Mouse (Mus musculus): ENCODE data around the gene Scmh1. TPM values are rescaled to one million over a fixed set of nuclear protein-coding genes. Genes with fewer than 3 reads are reported as not detected.
"Not testable (repeated sequence)": the region's sequence is repeated elsewhere in the genome, so short reads cannot be mapped to it uniquely, and the experiment has no call there.

Gene Scmh1
- total and polyA plus RNA-seq, 2 experiments from 2014 or later: 57.3 to 66.8 TPM

DNA sequence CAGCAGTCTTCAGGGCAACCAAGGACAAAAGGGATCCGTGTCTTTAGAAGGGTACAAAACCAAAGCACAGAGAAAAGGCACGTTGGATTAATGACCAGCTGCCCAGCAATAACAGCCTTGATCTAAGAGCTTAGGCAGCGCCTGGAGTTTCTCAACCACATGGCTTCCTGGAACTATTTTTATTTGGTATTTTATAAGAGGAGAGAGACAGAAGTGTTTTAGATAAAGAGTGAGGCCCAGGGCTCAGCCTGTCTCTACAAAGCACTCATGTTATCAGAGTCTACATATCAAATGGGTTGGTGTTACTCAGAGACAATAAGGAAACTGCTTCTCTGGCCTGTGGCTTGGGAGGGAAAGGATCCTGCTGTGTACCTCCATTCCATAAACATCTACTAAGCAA lies 12.3 kb upstream of the Scmh1 start:
- Histone ChIP-seq H3K9me3 (ENCODE audit: low read length) (no peaks in the 10 kb centered on the region), H3K9ac (replicated peaks; ENCODE audit: low read length, poor library complexity, severe bottlenecking) (no peak overlapping the region), H3K27me3 (ENCODE audit: insufficient read depth, low read length) (no peaks in the 10 kb centered on the region), H3K4me1 (ENCODE audit: insufficient read depth, low read length) (no peaks in the 10 kb centered on the region), H3K27ac (ENCODE audit: low read depth, low read length) (no peak overlapping the region), H3K4me3 (ENCODE audit: low read depth, low read length) (no peak overlapping the region), H3K36me3 (ENCODE audit: insufficient read depth, low read length) (no peaks in the 10 kb centered on the region), H3K4me2 (ENCODE audit: low read depth, low read length, poor library complexity, severe bottlenecking) (no peak overlapping the region)
- no peak for ATAC-seq (ENCODE audit: low FRiP score)
- no peak for DNase-seq (ENCODE audit: low spot score)
- WGBS: 48% methylated on average over 3 of the region's 3 CpGs
- no peak for TF ChIP-seq CTCF (IDR thresholded peaks at IDR 0.05)

DNA sequence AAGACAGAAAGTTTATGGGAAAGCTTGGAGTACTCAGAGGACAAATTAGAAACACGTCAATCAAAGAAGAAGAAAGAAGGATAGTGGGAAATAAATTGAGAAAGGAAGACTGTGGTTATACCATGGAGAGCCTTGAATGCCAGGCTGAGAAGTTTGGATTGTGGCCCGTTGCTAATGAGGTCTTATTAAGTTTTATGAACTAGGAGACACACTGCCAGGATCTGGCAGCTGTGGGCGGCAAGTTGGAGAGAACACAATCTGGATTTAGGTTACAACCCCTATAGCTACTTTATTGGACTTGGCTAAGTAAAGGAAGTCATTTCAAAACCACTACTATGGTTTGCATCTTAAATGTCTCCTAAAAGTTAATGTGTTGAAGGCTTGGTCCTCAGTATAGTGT lies 4.8 kb upstream of the Scmh1 start:
- no peak for TF ChIP-seq CTCF (IDR thresholded peaks at IDR 0.05)
- DNase-seq (ENCODE audit: low spot score) (no peak), ATAC-seq (ENCODE audit: low FRiP score) (no peak)
- Histone ChIP-seq H3K4me1 (ENCODE audit: insufficient read depth, low read length) (no peaks in the 10 kb centered on the region), H3K9me3 (ENCODE audit: low read length) (no peaks in the 10 kb centered on the region), H3K36me3 (ENCODE audit: insufficient read depth, low read length) (no peaks in the 10 kb centered on the region), H3K9ac (replicated peaks; ENCODE audit: low read length, poor library complexity, severe bottlenecking) (no peak overlapping the region), H3K4me3 (ENCODE audit: low read depth, low read length) (no peak overlapping the region), H3K27me3 (ENCODE audit: insufficient read depth, low read length) (no peaks in the 10 kb centered on the region), H3K4me2 (ENCODE audit: low read depth, low read length, poor library complexity, severe bottlenecking) (no peak overlapping the region), H3K27ac (ENCODE audit: low read depth, low read length) (no peak overlapping the region)
- WGBS: 87% methylated on average over 3 of the region's 3 CpGs

DNA sequence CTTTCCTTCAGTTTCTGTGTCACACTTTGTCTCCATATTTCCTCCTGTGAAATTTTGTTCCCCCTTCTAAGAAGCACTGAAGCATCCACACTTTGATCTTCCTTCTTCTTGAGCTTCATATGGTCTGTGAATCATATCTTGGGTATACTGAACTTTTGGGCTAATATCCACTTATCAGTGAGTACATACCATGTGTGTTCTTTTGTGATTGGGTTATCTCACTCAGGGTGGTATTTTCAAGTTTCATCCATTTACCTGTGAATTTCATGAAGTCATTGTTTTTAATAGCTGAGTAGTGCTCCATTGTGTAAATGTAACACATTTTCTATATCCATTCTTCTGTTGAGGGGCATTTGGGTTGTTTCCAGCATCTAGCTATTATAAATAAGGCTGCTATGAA lies 3.0 kb upstream of the Scmh1 start:
- not testable (repeated sequence) for DNase-seq (ENCODE audit: low spot score); H3K36me3 ChIP-seq (ENCODE audit: insufficient read depth, low read length)

GRCm38 (mm10) chr4:120404247-120404646 lies 834 bp upstream of the Scmh1 start:
- Histone ChIP-seq H3K4me2 (ENCODE audit: low read depth, low read length, poor library complexity, severe bottlenecking) (0 out of 2 replicates have a peak overlapping the region, but pooled peaks have one; percentile 60), H3K27ac (ENCODE audit: low read depth, low read length) (no peak overlapping the region), H3K4me3 (ENCODE audit: low read depth, low read length) (no peak overlapping the region), H3K9me3 (ENCODE audit: low read length) (no peaks in the 10 kb centered on the region), H3K9ac (replicated peaks; ENCODE audit: low read length, poor library complexity, severe bottlenecking) (no peak overlapping the region), H3K36me3 (ENCODE audit: insufficient read depth, low read length) (no peaks in the 10 kb centered on the region), H3K27me3 (ENCODE audit: insufficient read depth, low read length) (no peaks in the 10 kb centered on the region), H3K4me1 (ENCODE audit: insufficient read depth, low read length) (0 out of 2 replicates have a peak, but pooled peaks cover 5% of the 10 kb centered on the region)
- ATAC-seq (ENCODE audit: low FRiP score) (no peak), DNase-seq (ENCODE audit: low spot score) (no peak)
- TF ChIP-seq CTCF (IDR thresholded peaks at IDR 0.05): no peak

More for the DNA sequence above, 3.0 kb upstream of the Scmh1 start:
- H3K27me3 ChIP-seq (ENCODE audit: insufficient read depth, low read length); H3K4me2 ChIP-seq (ENCODE audit: low read depth, low read length, poor library complexity, severe bottlenecking); H3K4me1 ChIP-seq (ENCODE audit: insufficient read depth, low read length); ATAC-seq (ENCODE audit: low FRiP score); H3K27ac ChIP-seq (ENCODE audit: low read depth, low read length); H3K4me3 ChIP-seq (ENCODE audit: low read depth, low read length); H3K9ac ChIP-seq (replicated peaks; ENCODE audit: low read length, poor library complexity, severe bottlenecking); H3K9me3 ChIP-seq (ENCODE audit: low read length): not testable (repeated sequence)

DNA sequence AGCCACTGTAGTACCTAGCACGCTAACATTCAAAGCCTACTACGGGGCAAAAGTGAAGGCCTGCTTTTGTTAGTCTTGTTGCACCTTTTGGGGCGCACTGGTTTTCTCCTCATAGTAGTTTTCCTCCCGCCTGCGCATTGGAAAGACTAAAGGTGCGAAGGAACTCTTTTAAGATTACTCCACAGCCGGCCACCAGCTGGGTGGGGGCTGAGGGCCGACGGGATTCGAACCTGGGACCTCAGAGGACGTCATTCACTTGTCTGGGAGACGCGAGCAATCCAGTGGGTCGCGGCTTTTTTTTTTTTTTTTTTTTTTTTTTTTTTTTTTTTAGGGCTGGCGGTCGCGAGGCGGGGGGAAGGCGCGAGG lies 320 bp upstream of the Scmh1 start:
- WGBS: 11% methylated on average over 16 of the region's 21 CpGs

GRCm38 (mm10) chr4:120405806-120406638 lies 941 bp downstream of the Scmh1 start:
- H3K4me3 ChIP-seq (ENCODE audit: low read depth, low read length): peak overlapping the region; percentile 99
- peak overlapping the region; percentile 98 for H3K9ac ChIP-seq (replicated peaks; ENCODE audit: low read length, poor library complexity, severe bottlenecking)
- no peak for TF ChIP-seq CTCF (IDR thresholded peaks at IDR 0.05)
- 0 out of 2 replicates have a peak, but pooled peaks cover 5% of the 10 kb centered on the region for H3K4me1 ChIP-seq (ENCODE audit: insufficient read depth, low read length)
- 1% methylated on average over 25 of the region's 25 CpGs for WGBS
- DNase-seq (ENCODE audit: low spot score): peak; percentile 58
- no peak; the same call in 1 of the 2 replicates for ATAC-seq (ENCODE audit: low FRiP score)
- peak overlapping the region; percentile 60 for H3K4me2 ChIP-seq (ENCODE audit: low read depth, low read length, poor library complexity, severe bottlenecking)
- H3K27me3 ChIP-seq (ENCODE audit: insufficient read depth, low read length): no peaks in the 10 kb centered on the region
- no peaks in the 10 kb centered on the region for H3K36me3 ChIP-seq (ENCODE audit: insufficient read depth, low read length)
- H3K9me3 ChIP-seq (ENCODE audit: low read length): no peaks in the 10 kb centered on the region
- H3K27ac ChIP-seq (ENCODE audit: low read depth, low read length): peak overlapping the region; percentile 91

More for the DNA sequence above, 320 bp upstream of the Scmh1 start:
- Histone ChIP-seq H3K9me3 (ENCODE audit: low read length) (no peaks in the 10 kb centered on the region), H3K36me3 (ENCODE audit: insufficient read depth, low read length) (no peaks in the 10 kb centered on the region), H3K27me3 (ENCODE audit: insufficient read depth, low read length) (no peaks in the 10 kb centered on the region), H3K4me3 (ENCODE audit: low read depth, low read length) (peak overlapping the region; percentile 99), H3K4me1 (ENCODE audit: insufficient read depth, low read length) (0 out of 2 replicates have a peak, but pooled peaks cover 5% of the 10 kb centered on the region), H3K27ac (ENCODE audit: low read depth, low read length) (no peak overlapping the region), H3K4me2 (ENCODE audit: low read depth, low read length, poor library complexity, severe bottlenecking) (peak overlapping the region; percentile 60), H3K9ac (replicated peaks; ENCODE audit: low read length, poor library complexity, severe bottlenecking) (peak overlapping the region; percentile 98)
- no peak for TF ChIP-seq CTCF (IDR thresholded peaks at IDR 0.05)
- DNase-seq (ENCODE audit: low spot score) (no peak), ATAC-seq (ENCODE audit: low FRiP score) (no peak)

Measured in midbrain, postnatal 0 days (tissue).